Mouse (Mus musculus): ENCODE data around the gene Gm9922. TPM values are rescaled to one million over a fixed set of nuclear protein-coding genes. Genes with fewer than 3 reads are reported as not detected.

Gm9922 gene
- not detected in 2 replicates for polyA plus RNA-seq (2012)

GRCm38 (mm10) chr14:101729237-101729971 is at the start of gene Gm9922, which contains the start of gene Lmo7:
Gene Gm9922 (minus strand): TSS chr14:101729814.
Gene Lmo7 (plus strand): TSS chr14:101729957.
- no peak for TF ChIP-seq GATA1 (IDR thresholded peaks at IDR 0.05; ENCODE audit: low read length)

GRCm38 (mm10) chr14:101778426-101778825 is 48.8 kb upstream of the Gm9922 start:
- TF ChIP-seq GATA1 (IDR thresholded peaks at IDR 0.05; ENCODE audit: low read length) = no peak

- TF ChIP-seq GATA1 (IDR thresholded peaks at IDR 0.05; ENCODE audit: low read length) = no peak
Measured at GRCm38 (mm10) chr14:101777129-101777493, 47.5 kb upstream of the Gm9922 start.

GRCm38 (mm10) chr14:101776296-101777128 is 46.9 kb upstream of the Gm9922 start:
- TF ChIP-seq GATA1 (IDR thresholded peaks at IDR 0.05; ENCODE audit: low read length) = no peak

GRCm38 (mm10) chr14:101774631-101775030 is 45.0 kb upstream of the Gm9922 start:
- TF ChIP-seq GATA1 (IDR thresholded peaks at IDR 0.05; ENCODE audit: low read length) = no peak

- TF ChIP-seq GATA1 (IDR thresholded peaks at IDR 0.05; ENCODE audit: low read length) = no peak
Measured at GRCm38 (mm10) chr14:101771756-101772155, 42.1 kb upstream of the Gm9922 start.

- no peak for TF ChIP-seq GATA1 (IDR thresholded peaks at IDR 0.05; ENCODE audit: low read length)
Measured at GRCm38 (mm10) chr14:101771336-101771735, 41.7 kb upstream of the Gm9922 start.

GRCm38 (mm10) chr14:101763762-101764295 is 34.2 kb upstream of the Gm9922 start:
- no peak for TF ChIP-seq GATA1 (IDR thresholded peaks at IDR 0.05; ENCODE audit: low read length)

- TF ChIP-seq GATA1 (IDR thresholded peaks at IDR 0.05; ENCODE audit: low read length) = no peak
Measured at GRCm38 (mm10) chr14:101762267-101762666, 32.7 kb upstream of the Gm9922 start.

- TF ChIP-seq GATA1 (IDR thresholded peaks at IDR 0.05; ENCODE audit: low read length) = no peak
Measured at GRCm38 (mm10) chr14:101755425-101755824, 25.8 kb upstream of the Gm9922 start.

- TF ChIP-seq GATA1 (IDR thresholded peaks at IDR 0.05; ENCODE audit: low read length) = no peak
Measured at GRCm38 (mm10) chr14:101750910-101751309, 21.3 kb upstream of the Gm9922 start.

- TF ChIP-seq GATA1 (IDR thresholded peaks at IDR 0.05; ENCODE audit: low read length) = no peak
Measured at GRCm38 (mm10) chr14:101748436-101748835, 18.8 kb upstream of the Gm9922 start.

GRCm38 (mm10) chr14:101747811-101748210 is 18.2 kb upstream of the Gm9922 start:
- no peak for TF ChIP-seq GATA1 (IDR thresholded peaks at IDR 0.05; ENCODE audit: low read length)

GRCm38 (mm10) chr14:101746635-101747034 is 17.0 kb upstream of the Gm9922 start:
- no peak for TF ChIP-seq GATA1 (IDR thresholded peaks at IDR 0.05; ENCODE audit: low read length)

- TF ChIP-seq GATA1 (IDR thresholded peaks at IDR 0.05; ENCODE audit: low read length) = no peak
Measured at GRCm38 (mm10) chr14:101737501-101737900, 7.9 kb upstream of the Gm9922 start.

All from G1E-ER4 (cell line).